Mouse (Mus musculus) megakaryocyte, embryonic 14.5 days (primary cell): ENCODE results near the gene Dad1.

Experiments used
- FLI1 ChIP-seq: IDR thresholded peaks from 2 replicates; pipeline ENCODE4 v1.6.1; 2012; ENCODE audit warnings: low read length, inconsistent platforms, mixed read lengths
- GATA1 ChIP-seq: IDR thresholded peaks from 3 replicates; pipeline ENCODE4 v1.6.1; 2012; ENCODE audit warnings: mixed read lengths, low read length, inconsistent platforms, borderline replicate concordance

DNA sequence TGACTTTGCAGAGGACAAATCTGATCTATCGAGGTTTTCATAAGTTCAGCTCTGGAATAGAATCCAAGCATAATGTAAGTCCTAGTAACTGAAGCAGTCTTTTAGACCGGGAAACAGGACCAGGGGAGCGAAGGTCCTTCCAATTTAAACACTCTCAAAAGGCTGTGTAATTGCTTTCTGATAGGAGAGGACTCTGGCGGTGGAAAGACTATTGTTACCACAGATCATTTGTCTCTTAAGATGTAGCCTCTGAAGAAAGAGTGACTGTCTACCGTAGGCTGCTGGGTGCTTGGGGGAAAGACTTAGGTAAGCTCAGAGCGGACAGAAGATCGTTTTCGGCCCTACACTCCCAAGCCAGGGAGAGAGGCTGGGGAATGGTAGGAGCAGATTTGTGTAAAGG is 53.5 kb downstream of the Dad1 start:
- no peak for TF ChIP-seq GATA1
- TF ChIP-seq FLI1 = no peak
